Mouse (Mus musculus): ENCODE measurements around the gene Galntl5. TPM values are rescaled to one million over a fixed set of nuclear protein-coding genes. Genes with fewer than 3 reads are reported as not detected.
"Not testable (repeated sequence)": the region's sequence is repeated elsewhere in the genome, so short reads cannot be mapped to it uniquely, and the experiment has no call there.

The Galntl5 gene
- polyA plus RNA-seq, 1 experiment from 2014 or later, result not detected

DNA sequence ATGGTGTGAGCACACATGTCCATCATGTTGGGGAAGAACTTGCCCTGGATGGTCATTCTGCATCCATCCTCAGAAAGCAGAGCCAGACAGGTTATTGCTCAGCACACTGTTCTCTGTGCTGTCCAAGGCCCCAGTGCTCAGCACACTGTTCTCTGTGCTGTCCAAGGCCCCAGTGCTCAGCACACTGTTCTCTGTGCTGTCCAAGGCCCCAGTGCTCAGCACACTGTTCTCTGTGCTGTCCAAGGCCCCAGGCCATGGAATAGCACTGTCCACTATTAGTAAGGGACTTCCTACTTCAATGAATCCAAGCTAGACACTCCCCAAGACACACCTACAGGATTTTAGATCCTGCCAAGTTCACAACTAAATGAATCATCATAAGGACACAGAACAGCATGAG, 32.0 kb downstream of the Galntl5 start:
- not testable (repeated sequence) for H3K4me3 ChIP-seq; H3K27ac ChIP-seq (replicated peaks); H3K27me3 ChIP-seq; H3K36me3 ChIP-seq; H3K9ac ChIP-seq (replicated peaks); ATAC-seq (replicated peaks); H3K4me1 ChIP-seq; H3K4me2 ChIP-seq (replicated peaks); H3K9me3 ChIP-seq

DNA sequence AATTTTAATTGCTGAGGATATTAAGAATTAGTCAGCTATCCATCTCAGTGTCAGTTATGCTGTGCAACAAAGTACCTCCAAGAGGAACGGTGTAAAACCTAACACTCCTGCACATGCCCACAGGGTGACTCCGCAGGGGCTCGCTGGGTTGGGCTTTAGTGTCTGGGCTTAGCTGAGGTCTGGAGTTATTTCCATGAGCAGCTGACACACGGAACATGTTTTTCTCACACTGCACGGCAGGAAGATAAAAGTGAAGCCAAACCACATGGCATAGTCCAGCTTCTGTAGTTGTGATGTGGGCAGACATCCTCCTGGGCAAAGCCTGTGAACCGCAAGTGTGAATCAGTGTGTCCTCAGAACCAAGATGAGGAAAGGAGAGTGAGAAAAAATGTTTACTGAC, 33.7 kb downstream of the Galntl5 start:
- Histone ChIP-seq H3K36me3 (no peaks in the 10 kb centered on the region), H3K9me3 (no peaks in the 10 kb centered on the region), H3K27me3 (no peaks in the 10 kb centered on the region), H3K4me1 (no peaks in the 10 kb centered on the region), H3K27ac (replicated peaks) (no peak overlapping the region), H3K9ac (replicated peaks) (no peak overlapping the region), H3K4me2 (replicated peaks) (no peak overlapping the region), H3K4me3 (no peak overlapping the region)
- 89% methylated on average over 6 of the region's 6 CpGs for WGBS
- ATAC-seq (replicated peaks), result no peak

DNA sequence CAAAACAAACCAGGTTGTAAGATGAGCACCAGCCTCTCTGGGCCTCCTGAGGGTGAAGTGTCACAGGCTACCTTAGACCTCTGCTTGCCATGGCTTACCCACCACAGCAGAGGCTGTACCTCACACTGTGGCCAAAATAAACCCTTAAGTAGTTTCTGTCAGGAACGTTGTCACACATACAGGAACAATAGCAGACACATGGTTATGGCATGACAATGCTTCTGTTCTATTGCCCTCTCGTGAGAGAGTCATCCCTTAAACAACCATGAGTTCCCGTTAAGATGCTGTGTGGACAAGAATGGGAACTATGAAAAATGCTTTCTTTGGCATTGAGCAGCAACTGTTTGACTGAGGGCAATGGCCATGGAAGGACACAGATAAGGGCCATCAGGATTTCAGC, 40.3 kb downstream of the Galntl5 start, which contains the start of gene Galnt11:
Galnt11 (plus strand) TSS at position 301 of the 400 bp plus-strand sequence.
- Histone ChIP-seq H3K4me1 (peaks cover 9% of the 10 kb centered on the region), H3K9me3 (no peaks in the 10 kb centered on the region), H3K4me3 (peak within 1 kb of the TSS; percentile 84), H3K36me3 (no peaks in the 10 kb centered on the region), H3K4me2 (replicated peaks) (peak within 1 kb of the TSS; percentile 49), H3K27me3 (no peaks in the 10 kb centered on the region), H3K9ac (replicated peaks) (peak within 1 kb of the TSS; percentile 94), H3K27ac (replicated peaks) (peak within 1 kb of the TSS; percentile 92)
- no peak for ATAC-seq (replicated peaks)
- 90% methylated on average over 3 of the region's 3 CpGs for WGBS

DNA sequence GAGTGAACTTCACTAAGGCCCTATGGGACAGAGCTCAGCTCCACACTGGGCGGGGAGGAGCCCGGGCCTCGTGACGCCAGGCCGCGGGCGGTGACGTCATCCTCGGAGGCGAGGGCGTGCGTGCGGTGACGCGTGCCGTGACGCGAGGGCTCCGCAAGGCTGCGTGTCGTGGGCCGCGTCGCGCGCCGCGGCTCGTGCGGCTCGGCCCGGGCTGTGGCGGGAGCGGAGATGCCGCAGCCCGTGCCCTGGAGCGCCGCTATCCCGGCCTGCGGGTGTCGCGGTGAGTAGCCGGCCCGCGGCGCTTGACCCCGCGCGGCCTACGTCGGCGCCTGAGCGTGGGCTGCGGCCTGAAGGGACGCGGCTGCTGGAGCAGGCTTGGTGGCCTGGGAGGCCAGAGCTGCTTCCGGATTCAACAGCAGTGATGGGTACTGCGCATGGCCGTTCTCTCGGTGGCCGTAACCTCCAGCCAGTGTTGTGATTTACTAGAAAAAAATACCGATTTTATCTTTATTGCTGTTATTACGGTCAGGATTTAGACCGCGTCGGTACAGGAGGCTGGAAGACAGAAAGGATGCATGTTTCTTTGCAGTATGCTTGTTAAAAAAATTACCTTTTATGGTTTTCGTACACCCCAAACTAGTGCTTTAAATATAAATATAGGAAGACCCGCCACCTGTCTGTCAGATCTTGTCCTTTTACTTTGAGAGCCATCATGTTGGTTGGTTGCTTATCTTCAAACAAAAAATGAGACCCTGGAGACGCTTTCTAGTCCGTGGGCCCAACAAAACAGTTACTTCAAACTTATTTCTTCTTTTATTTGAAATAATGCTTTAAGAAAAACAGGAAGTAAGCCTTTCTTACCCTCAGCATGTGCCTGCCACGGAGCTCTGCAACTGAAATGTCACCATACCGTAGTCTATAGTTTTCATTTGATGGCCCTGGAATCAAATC, 41.8 kb downstream of the Galntl5 start, which contains the start of gene E130116L18Rik:
E130116L18Rik (minus strand) TSS at position 402 of the 951 bp plus-strand sequence.
- H3K4me2 ChIP-seq (replicated peaks), result peak within 1 kb of the TSS; percentile 49
- peak; percentile 99 for ATAC-seq (replicated peaks)
- no peaks in the 10 kb centered on the region for H3K27me3 ChIP-seq

DNA sequence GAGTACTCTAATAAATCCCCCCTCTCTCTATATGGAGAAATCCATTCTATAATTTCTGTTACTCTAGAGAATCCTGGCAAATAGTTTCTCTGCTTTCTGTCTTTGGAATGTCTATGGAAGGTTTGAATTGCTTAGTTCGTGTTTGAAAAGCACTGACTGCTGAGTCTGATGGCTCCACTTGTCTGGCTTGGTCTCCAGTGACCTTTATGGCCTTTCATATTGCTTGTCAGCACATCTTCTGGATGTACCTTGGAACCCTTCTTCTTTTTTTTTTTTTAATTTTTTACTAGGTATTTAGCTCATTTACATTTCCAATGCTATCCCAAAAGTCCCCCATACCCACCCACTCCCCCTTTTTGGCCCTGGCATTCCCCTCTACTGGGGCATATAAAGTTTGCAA, 43.1 kb downstream of the Galntl5 start:
- 100% methylated on average over 1 of the region's 1 CpGs for WGBS
- not testable (repeated sequence) for H3K9me3 ChIP-seq; H3K9ac ChIP-seq (replicated peaks); H3K4me2 ChIP-seq (replicated peaks); H3K27ac ChIP-seq (replicated peaks); H3K4me1 ChIP-seq; H3K36me3 ChIP-seq; ATAC-seq (replicated peaks); H3K27me3 ChIP-seq; H3K4me3 ChIP-seq

More for the DNA sequence above, 41.8 kb downstream of the Galntl5 start, which contains the start of gene E130116L18Rik:
- Histone ChIP-seq H3K4me3 (peak within 1 kb of the TSS; percentile 84), H3K9me3 (no peaks in the 10 kb centered on the region), H3K27ac (replicated peaks) (peak within 1 kb of the TSS; percentile 92), H3K9ac (replicated peaks) (peak within 1 kb of the TSS; percentile 94), H3K36me3 (no peaks in the 10 kb centered on the region), H3K4me1 (peaks cover 9% of the 10 kb centered on the region)
- whole genome bisulfite sequencing, result 3% methylated on average over 72 of the region's 72 CpGs

DNA sequence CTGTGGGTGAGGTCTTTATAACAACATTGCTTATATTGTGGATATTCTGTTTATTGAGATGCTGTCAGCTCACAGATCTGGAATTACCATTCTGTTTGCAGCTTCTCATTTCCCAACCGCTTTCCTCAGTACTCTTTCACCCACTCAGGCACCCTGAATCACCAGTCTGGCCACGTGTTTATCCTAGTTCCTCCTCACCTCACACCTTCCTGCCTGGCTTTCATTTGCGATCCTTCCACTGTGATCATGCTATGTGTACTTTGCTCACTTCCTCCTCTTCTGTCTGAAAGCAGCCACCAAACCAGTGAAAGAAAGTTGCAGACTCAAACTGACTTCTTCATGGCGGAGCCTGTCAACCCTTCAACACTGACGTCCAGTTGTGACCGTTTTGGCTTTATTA, 61.8 kb downstream of the Galntl5 start:
- ATAC-seq (replicated peaks), result no peak
- no peaks in the 10 kb centered on the region for H3K9me3 ChIP-seq
- no peak overlapping the region for H3K4me2 ChIP-seq (replicated peaks)
- H3K27me3 ChIP-seq, result no peaks in the 10 kb centered on the region
- peaks cover 6% of the 10 kb centered on the region; the same call in 1 of the 2 replicates for H3K36me3 ChIP-seq
- 94% methylated on average over 6 of the region's 6 CpGs for WGBS
- H3K27ac ChIP-seq (replicated peaks), result no peak overlapping the region
- no peaks in the 10 kb centered on the region for H3K4me1 ChIP-seq
- no peak overlapping the region for H3K4me3 ChIP-seq
- H3K9ac ChIP-seq (replicated peaks), result no peak overlapping the region

DNA sequence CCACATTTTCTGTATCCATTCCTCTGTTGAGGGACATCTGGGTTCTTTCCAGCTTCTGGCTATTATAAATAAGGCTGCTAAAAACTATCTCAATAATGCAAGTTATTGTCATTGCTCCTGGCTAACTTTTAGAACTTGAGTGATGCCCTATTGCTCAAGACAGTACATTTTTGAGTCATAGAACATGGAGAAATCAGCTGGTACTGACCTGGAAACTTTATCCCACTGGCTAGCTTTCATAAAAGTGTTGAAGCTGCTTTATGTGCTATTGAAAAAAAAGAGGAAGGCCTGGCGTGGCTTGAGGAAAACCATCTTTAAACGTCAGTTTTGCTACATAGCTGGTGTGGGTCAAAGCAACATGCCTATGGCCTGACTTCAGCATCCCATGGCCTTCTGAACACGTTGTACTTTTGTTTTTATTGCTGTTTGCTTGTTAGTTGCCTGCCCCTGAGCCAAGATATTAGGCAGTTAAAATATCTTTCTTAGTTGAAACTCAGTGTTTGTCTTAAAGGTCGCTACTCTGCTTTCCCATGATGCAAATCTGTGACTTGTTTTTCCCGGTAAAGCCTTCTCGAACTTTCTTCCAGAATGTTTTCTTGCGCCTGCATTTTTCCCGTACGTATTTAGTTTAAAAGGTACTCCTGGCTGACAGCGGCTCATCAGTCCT, 64.7 kb downstream of the Galntl5 start:
- H3K9ac ChIP-seq (replicated peaks), result no peak overlapping the region
- H3K27ac ChIP-seq (replicated peaks), result no peak overlapping the region
- H3K4me3 ChIP-seq, result no peak overlapping the region
- no peak overlapping the region for H3K4me2 ChIP-seq (replicated peaks)
- no peaks in the 10 kb centered on the region for H3K9me3 ChIP-seq
- H3K4me1 ChIP-seq, result no peaks in the 10 kb centered on the region
- H3K36me3 ChIP-seq, result peaks cover 18% of the 10 kb centered on the region
- ATAC-seq (replicated peaks), result no peak
- 91% methylated on average over 10 of the region's 10 CpGs for WGBS
- H3K27me3 ChIP-seq, result no peaks in the 10 kb centered on the region

DNA sequence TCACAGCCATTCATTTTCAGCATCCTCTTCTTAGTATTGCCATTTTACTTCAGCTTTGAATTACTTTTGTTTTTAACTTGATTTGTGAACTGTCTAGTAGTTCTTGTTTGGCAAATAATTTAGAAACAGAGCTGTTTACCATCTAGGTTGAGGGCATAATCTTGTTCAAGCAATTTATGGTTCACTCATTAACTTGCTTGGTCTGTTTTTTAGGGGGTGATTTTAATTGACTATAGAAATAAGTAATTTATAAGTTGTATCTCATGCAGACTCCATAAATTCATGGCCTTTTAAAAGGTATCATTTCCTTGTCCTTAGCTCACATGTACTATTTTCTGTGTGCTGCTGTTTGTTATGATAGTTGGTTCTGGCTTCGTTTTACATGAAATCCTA, 65.2 kb downstream of the Galntl5 start:
- H3K27me3 ChIP-seq, result no peaks in the 10 kb centered on the region
- H3K4me2 ChIP-seq (replicated peaks), result no peak overlapping the region
- H3K9me3 ChIP-seq, result no peaks in the 10 kb centered on the region
- H3K4me1 ChIP-seq, result no peaks in the 10 kb centered on the region
- no peak for ATAC-seq (replicated peaks)
- no peak overlapping the region for H3K4me3 ChIP-seq
- H3K27ac ChIP-seq (replicated peaks), result no peak overlapping the region
- no peak overlapping the region for H3K9ac ChIP-seq (replicated peaks)
- peaks cover 24% of the 10 kb centered on the region for H3K36me3 ChIP-seq
- WGBS, result 74% methylated on average over 1 of the region's 1 CpGs

DNA sequence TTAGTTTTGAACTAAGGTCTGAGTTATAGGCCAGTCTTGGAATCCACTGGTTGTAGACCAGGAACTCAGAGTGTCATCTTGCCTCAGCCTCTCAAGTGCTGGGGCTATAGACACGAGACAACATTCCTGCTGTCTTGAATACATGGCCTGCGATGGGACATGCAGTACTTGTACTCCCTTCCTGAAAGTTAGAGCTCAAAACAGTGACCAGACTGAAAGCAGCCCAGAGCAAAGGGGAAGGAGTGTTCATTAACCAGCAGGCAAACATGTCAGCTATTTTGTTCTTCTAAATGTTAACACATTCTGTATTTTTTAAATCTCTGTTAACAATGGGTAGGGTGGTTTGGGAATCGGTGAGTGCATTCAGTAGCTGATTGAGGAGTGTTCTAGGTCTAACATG, 65.8 kb downstream of the Galntl5 start:
- no peak for ATAC-seq (replicated peaks)
- 85% methylated on average over 3 of the region's 3 CpGs for WGBS

DNA sequence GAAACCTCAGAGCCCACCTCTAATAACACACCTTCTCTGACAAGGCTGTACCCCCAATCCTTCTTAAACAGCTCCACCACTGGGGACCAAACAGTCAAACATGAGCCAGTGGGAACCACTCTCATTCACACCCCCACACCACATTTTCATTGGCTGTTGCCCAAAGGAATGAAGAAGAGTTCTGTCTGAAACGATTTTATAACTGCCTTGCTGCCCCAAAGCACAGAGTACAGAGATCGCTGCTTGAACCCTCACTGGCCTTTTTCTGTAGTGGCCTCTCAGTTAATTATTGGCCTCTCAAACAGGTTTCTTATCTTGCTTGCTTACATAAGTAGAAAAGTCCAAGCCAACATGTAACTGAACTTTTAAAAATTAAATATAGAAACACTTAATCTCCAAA, 71.2 kb downstream of the Galntl5 start:
- WGBS, result 76% methylated on average over 2 of the region's 2 CpGs
- ATAC-seq (replicated peaks), result no peak
- H3K9ac ChIP-seq (replicated peaks), result no peak overlapping the region
- no peak overlapping the region for H3K4me3 ChIP-seq
- H3K27me3 ChIP-seq, result no peaks in the 10 kb centered on the region
- no peak overlapping the region for H3K4me2 ChIP-seq (replicated peaks)
- H3K27ac ChIP-seq (replicated peaks), result no peak overlapping the region
- H3K9me3 ChIP-seq, result no peaks in the 10 kb centered on the region
- H3K4me1 ChIP-seq, result no peaks in the 10 kb centered on the region
- peaks cover 65% of the 10 kb centered on the region for H3K36me3 ChIP-seq

More for the DNA sequence above, 65.8 kb downstream of the Galntl5 start:
- H3K36me3 ChIP-seq, result peaks cover 29% of the 10 kb centered on the region
- H3K4me2 ChIP-seq (replicated peaks), result no peak overlapping the region
- H3K9me3 ChIP-seq, result no peaks in the 10 kb centered on the region
- no peaks in the 10 kb centered on the region for H3K27me3 ChIP-seq
- no peak overlapping the region for H3K27ac ChIP-seq (replicated peaks)
- no peak overlapping the region for H3K9ac ChIP-seq (replicated peaks)
- no peaks in the 10 kb centered on the region for H3K4me1 ChIP-seq
- no peak overlapping the region for H3K4me3 ChIP-seq

DNA sequence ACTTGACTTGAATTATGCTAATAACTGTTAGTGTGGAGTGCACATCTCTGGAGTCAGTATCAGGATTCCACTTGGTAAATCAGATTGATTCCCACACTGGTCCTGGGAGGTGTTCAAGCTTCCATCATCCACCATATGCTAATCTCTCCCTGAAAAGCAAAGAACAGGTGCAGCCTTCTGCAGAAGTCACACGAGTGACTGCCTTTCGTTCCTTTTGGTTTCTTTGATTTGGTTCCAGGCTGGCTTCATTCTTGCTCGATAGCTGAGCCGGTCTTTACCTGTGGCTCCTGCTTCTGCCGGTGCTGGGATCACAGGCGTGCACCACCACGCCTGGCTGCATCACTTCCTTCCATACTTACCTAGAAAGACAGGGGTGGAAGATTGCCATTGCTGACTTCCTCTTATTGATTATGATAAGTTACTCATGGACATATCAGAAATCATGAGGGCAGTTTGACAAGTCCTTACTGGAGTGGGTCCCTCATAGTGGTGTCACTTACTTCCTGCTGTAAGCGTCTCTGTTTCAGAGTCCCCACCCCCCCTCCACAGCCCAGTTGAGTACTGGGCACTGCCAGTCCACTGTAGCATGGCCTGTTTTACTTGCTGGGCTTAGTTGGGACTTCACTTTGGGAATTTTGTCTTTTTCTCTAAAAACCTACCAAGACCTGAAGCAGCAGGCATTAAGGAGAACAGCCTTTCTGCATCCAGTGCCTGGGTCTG, 71.7 kb downstream of the Galntl5 start:
- Histone ChIP-seq H3K27me3 (no peaks in the 10 kb centered on the region), H3K36me3 (peaks cover 65% of the 10 kb centered on the region), H3K9me3 (no peaks in the 10 kb centered on the region), H3K4me3 (no peak overlapping the region), H3K9ac (replicated peaks) (no peak overlapping the region), H3K4me1 (no peaks in the 10 kb centered on the region), H3K27ac (replicated peaks) (no peak overlapping the region), H3K4me2 (replicated peaks) (no peak overlapping the region)
- ATAC-seq (replicated peaks), result no peak
- 90% methylated on average over 8 of the region's 8 CpGs for WGBS

DNA sequence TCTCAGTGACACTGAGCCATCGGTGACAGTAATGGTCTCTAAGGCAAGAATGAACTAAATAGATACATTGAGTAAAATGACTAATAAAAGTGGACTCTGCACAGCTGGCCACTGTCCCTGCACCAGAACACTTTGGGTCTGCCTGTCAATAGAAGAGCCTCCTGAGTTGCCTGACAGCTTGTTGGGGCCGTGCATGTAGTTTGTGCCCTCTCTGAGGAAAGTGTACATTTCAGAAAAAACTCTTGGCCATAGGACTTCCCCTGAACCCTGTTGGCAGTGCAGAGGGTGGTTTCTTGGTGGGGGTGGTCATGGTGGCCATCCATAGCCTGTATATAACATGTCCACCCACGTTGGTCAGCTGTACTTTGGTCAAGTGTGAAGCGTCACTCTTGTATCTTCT, 73.2 kb downstream of the Galntl5 start:
- H3K36me3 ChIP-seq, result peaks cover 72% of the 10 kb centered on the region
- no peak overlapping the region for H3K4me3 ChIP-seq
- no peaks in the 10 kb centered on the region for H3K4me1 ChIP-seq
- H3K9ac ChIP-seq (replicated peaks), result no peak overlapping the region
- H3K9me3 ChIP-seq, result no peaks in the 10 kb centered on the region
- no peaks in the 10 kb centered on the region for H3K27me3 ChIP-seq
- 93% methylated on average over 4 of the region's 4 CpGs for WGBS
- H3K4me2 ChIP-seq (replicated peaks), result no peak overlapping the region
- no peak overlapping the region for H3K27ac ChIP-seq (replicated peaks)
- no peak for ATAC-seq (replicated peaks)
